29 mouse cellular contexts compared by ENCODE assay signal in the genomic region with DNA sequence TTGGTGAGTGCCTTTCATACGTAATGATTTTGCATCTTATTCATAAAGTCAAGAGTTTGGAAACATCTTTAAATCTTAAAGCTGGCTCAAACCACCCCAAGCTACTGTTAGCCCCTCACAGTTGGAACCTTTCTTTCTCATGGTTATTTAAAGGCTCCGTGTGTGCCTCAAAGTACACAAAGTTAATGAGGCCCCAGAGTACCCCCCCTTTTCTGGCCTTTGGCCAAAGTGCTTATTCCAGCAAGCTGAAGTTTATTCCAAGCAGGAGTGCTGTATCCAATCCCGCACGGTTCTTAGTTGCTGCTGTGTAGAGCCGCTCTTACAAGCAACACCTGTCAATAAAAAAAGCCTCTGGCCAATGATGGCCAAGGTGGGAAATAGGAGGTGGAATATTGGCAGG. TPM values are rescaled to one million over a fixed set of nuclear protein-coding genes. Genes with fewer than 3 reads are reported as not detected.
A peak's percentile ranks its signal among the peaks of the same experiment; 100 is the strongest.
DNase-seq lines count a peak whose midpoint lies in the region; ATAC-seq and TF ChIP-seq lines count a peak whose summit lies in the region.
"Had no signal": no experiment of that assay in that cellular context is flagged by ENCODE, and none has a peak within 500 bp of the region (broad histone marks: within the 10 kb centered on the region; RNA-seq: fewer than 3 reads in every experiment).

No protein-coding gene starts in this region.

- no peaks in the 10 kb centered on the region for H3K36me3 ChIP-seq in forebrain, embryonic 14.5 days (ENCODE audit: control insufficient read depth, insufficient read depth, low read length)
- no peaks in the 10 kb centered on the region for H3K36me3 ChIP-seq in forebrain, embryonic 11.5 days (ENCODE audit: control insufficient read depth, insufficient read depth, low read length)
- H3K36me3 ChIP-seq in lung, embryonic 14.5 days (ENCODE audit: insufficient read depth), result no peaks in the 10 kb centered on the region
- H3K36me3 ChIP-seq in kidney, embryonic 15.5 days, result no peaks in the 10 kb centered on the region
- H3K36me3 ChIP-seq: embryonic facial prominence, embryonic 12.5 days; forebrain, embryonic 10.5 days; heart, embryonic 13.5 days; limb, embryonic 13.5 days; midbrain, embryonic 15.5 days had no signal

- 21% methylated on average over 5 of the region's 5 CpGs for WGBS in forebrain, embryonic 14.5 days
- 71% methylated on average over 5 of the region's 5 CpGs for WGBS in forebrain, embryonic 11.5 days
- 41% methylated on average over 5 of the region's 5 CpGs for WGBS in lung, embryonic 14.5 days
- 59% methylated on average over 5 of the region's 5 CpGs for WGBS in kidney, embryonic 15.5 days

- H3K9me3 ChIP-seq in forebrain, embryonic 14.5 days (replicated peaks; ENCODE audit: control insufficient read depth, low read length), result no peaks in the 10 kb centered on the region
- no peaks in the 10 kb centered on the region for H3K9me3 ChIP-seq in forebrain, embryonic 11.5 days (ENCODE audit: control insufficient read depth, low read length)
- H3K9me3 ChIP-seq in lung, embryonic 14.5 days (ENCODE audit: low read depth, low read length), result no peaks in the 10 kb centered on the region
- H3K9me3 ChIP-seq in kidney, embryonic 15.5 days (replicated peaks), result no peaks in the 10 kb centered on the region
- H3K9me3 ChIP-seq: embryonic facial prominence, embryonic 12.5 days; heart, embryonic 13.5 days; limb, embryonic 13.5 days; midbrain, embryonic 15.5 days had no signal

- 0 out of 2 replicates have a peak overlapping the region, but pooled peaks have one; percentile 1 for H3K9ac ChIP-seq in forebrain, embryonic 14.5 days (ENCODE audit: low read length)
- no peak overlapping the region for H3K9ac ChIP-seq in forebrain, embryonic 11.5 days (ENCODE audit: low read length)
- no peak overlapping the region for H3K9ac ChIP-seq in lung, embryonic 14.5 days
- H3K9ac ChIP-seq in kidney, embryonic 15.5 days, result no peak overlapping the region
- H3K9ac ChIP-seq: embryonic facial prominence, embryonic 12.5 days; forebrain, postnatal 0 days; heart, embryonic 13.5 days; hindbrain, embryonic 14.5 days; limb, embryonic 13.5 days; midbrain, embryonic 15.5 days had no signal

- no peaks in the 10 kb centered on the region for H3K4me1 ChIP-seq in forebrain, embryonic 14.5 days (ENCODE audit: control insufficient read depth, insufficient read depth, low read length)
- H3K4me1 ChIP-seq in forebrain, embryonic 11.5 days (replicated peaks; ENCODE audit: control insufficient read depth, insufficient read depth, low read length), result no peaks in the 10 kb centered on the region
- H3K4me1 ChIP-seq in lung, embryonic 14.5 days (ENCODE audit: insufficient read depth), result no peaks in the 10 kb centered on the region
- H3K4me1 ChIP-seq in kidney, embryonic 15.5 days, result peaks cover 12% of the 10 kb centered on the region
- H3K4me1 ChIP-seq: embryonic facial prominence, embryonic 12.5 days had no signal

- no peaks in the 10 kb centered on the region for H3K27me3 ChIP-seq in forebrain, embryonic 14.5 days (replicated peaks; ENCODE audit: control insufficient read depth, insufficient read depth, low read length)
- no peaks in the 10 kb centered on the region for H3K27me3 ChIP-seq in forebrain, embryonic 11.5 days (ENCODE audit: control insufficient read depth, insufficient read depth, low read length)
- H3K27me3 ChIP-seq in lung, embryonic 14.5 days (ENCODE audit: insufficient read depth, low read length), result no peaks in the 10 kb centered on the region
- H3K27me3 ChIP-seq in kidney, embryonic 15.5 days, result no peaks in the 10 kb centered on the region; the same call in 1 of the 2 replicates
- H3K27me3 ChIP-seq: CH12.LX; embryonic facial prominence, embryonic 12.5 days; limb, embryonic 13.5 days; midbrain, embryonic 15.5 days had no signal

- TF ChIP-seq CTCF in lung, embryonic 14.5 days (IDR thresholded peaks at IDR 0.05; ENCODE audit: low read depth), result no peak

- no peak overlapping the region for H3K4me2 ChIP-seq in forebrain, embryonic 14.5 days (ENCODE audit: low read length)
- no peak overlapping the region for H3K4me2 ChIP-seq in forebrain, embryonic 11.5 days (ENCODE audit: low read depth, low read length, severe bottlenecking)
- no peak overlapping the region for H3K4me2 ChIP-seq in lung, embryonic 14.5 days
- no peak overlapping the region for H3K4me2 ChIP-seq in kidney, embryonic 15.5 days
- H3K4me2 ChIP-seq: embryonic facial prominence, embryonic 12.5 days; heart, embryonic 13.5 days; hindbrain, embryonic 14.5 days; limb, embryonic 13.5 days; liver, embryonic 11.5 days; midbrain, embryonic 15.5 days had no signal

- no peak overlapping the region for H3K4me3 ChIP-seq in forebrain, embryonic 14.5 days (ENCODE audit: low read depth, low read length)
- no peak overlapping the region for H3K4me3 ChIP-seq in forebrain, embryonic 11.5 days (ENCODE audit: low read depth, low read length)
- H3K4me3 ChIP-seq in lung, embryonic 14.5 days (ENCODE audit: low read depth, low read length), result no peak overlapping the region
- H3K4me3 ChIP-seq in kidney, embryonic 15.5 days (replicated peaks), result no peak overlapping the region
- H3K4me3 ChIP-seq: embryonic facial prominence, embryonic 12.5 days; forebrain, embryonic 10.5 days; heart, embryonic 13.5 days; limb, embryonic 13.5 days; midbrain, embryonic 15.5 days had no signal

- peak; percentile 58 for DNase-seq in forebrain, embryonic 14.5 days (ENCODE audit: low spot score)
- DNase-seq in forebrain, embryonic 11.5 days (ENCODE audit: low spot score), result no peak
- DNase-seq in lung, embryonic 14.5 days, result peak; percentile 63
- no peak for DNase-seq in lung, postnatal 25 days (ENCODE audit: low spot score)
- peak; percentile 56 to 71 for DNase-seq in kidney, postnatal 4 days
- DNase-seq in thymus, postnatal 14 days, result no peak
- no peak for DNase-seq in frontal cortex, adult 2 months (ENCODE audit: extremely low spot score in 1 of 2, low spot score in 1 of 2)
- DNase-seq: adrenal gland, adult 2 months; cerebellum, adult 9-10 months; cerebellum, postnatal 36 days; forebrain, postnatal 0 days; gastrocnemius, postnatal 10 days; right cerebral cortex, adult 18-20 months; spleen, adult 18-20 months; thymus, adult 18-20 months; thymus, postnatal 36 days had no signal

- H3K27ac ChIP-seq in forebrain, embryonic 14.5 days (ENCODE audit: low read depth, low read length), result no peak overlapping the region
- no peak overlapping the region for H3K27ac ChIP-seq in forebrain, embryonic 11.5 days (ENCODE audit: low read depth, low read length)
- H3K27ac ChIP-seq in lung, embryonic 14.5 days (ENCODE audit: low read depth), result no peak overlapping the region
- H3K27ac ChIP-seq in kidney, embryonic 15.5 days, result 0 out of 2 replicates have a peak overlapping the region, but pooled peaks have one; percentile 14
- H3K27ac ChIP-seq: embryonic facial prominence, embryonic 12.5 days; forebrain, embryonic 10.5 days; heart, embryonic 13.5 days; hindbrain, embryonic 14.5 days; limb, embryonic 13.5 days; midbrain, embryonic 15.5 days; stomach, postnatal 0 days had no signal

- no peak for ATAC-seq in forebrain, embryonic 14.5 days
- ATAC-seq in forebrain, embryonic 11.5 days (replicated peaks; ENCODE audit: low FRiP score), result no peak
- ATAC-seq in lung, embryonic 14.5 days (ENCODE audit: insufficient read depth), result no peak
- ATAC-seq in kidney, embryonic 15.5 days (replicated peaks; ENCODE audit: low FRiP score), result no peak
- ATAC-seq: activated CD4-positive, CD25-positive, alpha-beta regulatory T cell, adult 4 months; forebrain, postnatal 0 days; midbrain, embryonic 15.5 days had no signal

RNA-seq across cellular contexts. Expression of gene H2-Oa, which starts 7.4 kb away (rescaled TPM):
- 0.22 TPM in 1 of 2 replicates, not detected in the other for polyA plus RNA-seq in forebrain, embryonic 14.5 days (2014; fragmentation: Nextera tagmentation; extraction: Ambion mirVana)
- 0.17 and 0.25 TPM in 2 replicates for polyA plus RNA-seq in forebrain, embryonic 11.5 days (2014; fragmentation: Nextera tagmentation; extraction: Ambion mirVana)
- polyA plus RNA-seq in lung, embryonic 14.5 days (2014; fragmentation: Nextera tagmentation; extraction: Ambion mirVana), result 0.26 TPM in 1 of 2 replicates, not detected in the other
- polyA plus RNA-seq in kidney, embryonic 15.5 days (2015; fragmentation: Nextera tagmentation; extraction: Ambion mirVana), result 0.39 and 0.64 TPM in 2 replicates
- polyA plus RNA-seq in frontal cortex, adult 2 months (2012; rRNA removed), result 1.1 and 1.2 TPM in 2 replicates
- polyA plus RNA-seq: C2C12; forebrain, postnatal 0 days; midbrain, embryonic 15.5 days had no signal

RNA-seq across cellular contexts. Expression of gene H2-DMa, which starts 19.8 kb away (rescaled TPM):
- 11.0 and 11.6 TPM in 2 replicates for polyA plus RNA-seq in forebrain, embryonic 14.5 days (2014; fragmentation: Nextera tagmentation; extraction: Ambion mirVana)
- polyA plus RNA-seq in forebrain, embryonic 11.5 days (2014; fragmentation: Nextera tagmentation; extraction: Ambion mirVana), result 7.2 and 8.2 TPM in 2 replicates
- polyA plus RNA-seq in lung, embryonic 14.5 days (2014; fragmentation: Nextera tagmentation; extraction: Ambion mirVana), result 9.8 and 15.5 TPM in 2 replicates
- polyA plus RNA-seq in kidney, embryonic 15.5 days (2015; fragmentation: Nextera tagmentation; extraction: Ambion mirVana), result 14.8 and 15.9 TPM in 2 replicates
- polyA plus RNA-seq in frontal cortex, adult 2 months (2012; rRNA removed), result 26.3 and 26.8 TPM in 2 replicates

RNA-seq across cellular contexts. Expression of gene Brd2, which starts 22.9 kb away (rescaled TPM):
- 118 and 137 TPM in 2 replicates for polyA plus RNA-seq in forebrain, embryonic 14.5 days (2014; fragmentation: Nextera tagmentation; extraction: Ambion mirVana)
- polyA plus RNA-seq in forebrain, embryonic 11.5 days (2014; fragmentation: Nextera tagmentation; extraction: Ambion mirVana), result 152 and 163 TPM in 2 replicates
- 153 TPM in 2 replicates for polyA plus RNA-seq in lung, embryonic 14.5 days (2014; fragmentation: Nextera tagmentation; extraction: Ambion mirVana)
- 135 and 140 TPM in 2 replicates for polyA plus RNA-seq in kidney, embryonic 15.5 days (2015; fragmentation: Nextera tagmentation; extraction: Ambion mirVana)
- polyA plus RNA-seq in frontal cortex, adult 2 months (2012; rRNA removed), result 167 and 194 TPM in 2 replicates

RNA-seq across cellular contexts. Expression of gene H2-DMb2, which starts 43.6 kb away (rescaled TPM):
- polyA plus RNA-seq in forebrain, embryonic 14.5 days (2014; fragmentation: Nextera tagmentation; extraction: Ambion mirVana), result 0.18 and 0.36 TPM in 2 replicates
- polyA plus RNA-seq in forebrain, embryonic 11.5 days (2014; fragmentation: Nextera tagmentation; extraction: Ambion mirVana), result 0.15 TPM in 1 of 2 replicates, not detected in the other
- polyA plus RNA-seq in lung, embryonic 14.5 days (2014; fragmentation: Nextera tagmentation; extraction: Ambion mirVana), result 0.91 and 1.1 TPM in 2 replicates
- polyA plus RNA-seq in kidney, embryonic 15.5 days (2015; fragmentation: Nextera tagmentation; extraction: Ambion mirVana), result 22.6 and 25.3 TPM in 2 replicates
- polyA plus RNA-seq in frontal cortex, adult 2 months (2012; rRNA removed), result 0.99 and 1.1 TPM in 2 replicates
- polyA plus RNA-seq: C2C12; hindbrain, embryonic 14.5 days; neural tube, embryonic 11.5 days had no signal

RNA-seq across cellular contexts. Expression of gene H2-DMb1, which starts 53.3 kb away (rescaled TPM):
- polyA plus RNA-seq in forebrain, embryonic 14.5 days (2014; fragmentation: Nextera tagmentation; extraction: Ambion mirVana), result 0.66 and 1.2 TPM in 2 replicates
- 0.15 and 0.87 TPM in 2 replicates for polyA plus RNA-seq in forebrain, embryonic 11.5 days (2014; fragmentation: Nextera tagmentation; extraction: Ambion mirVana)
- 1.1 TPM in 2 replicates for polyA plus RNA-seq in lung, embryonic 14.5 days (2014; fragmentation: Nextera tagmentation; extraction: Ambion mirVana)
- 4.9 and 6.0 TPM in 2 replicates for polyA plus RNA-seq in kidney, embryonic 15.5 days (2015; fragmentation: Nextera tagmentation; extraction: Ambion mirVana)
- polyA plus RNA-seq in frontal cortex, adult 2 months (2012; rRNA removed), result 3.1 and 3.5 TPM in 2 replicates
- polyA plus RNA-seq: C2C12; neural tube, embryonic 11.5 days had no signal

Comparison
In these comparisons a context has a peak if more than half of its experiments do, and no peak if none do; other contexts are left out.
1. DNase-seq: peak in forebrain, embryonic 14.5 days (single experiment), lung, embryonic 14.5 days (single experiment) and kidney, postnatal 4 days (2 of 2); none in forebrain, embryonic 11.5 days (single experiment), lung, postnatal 25 days (single experiment), thymus, postnatal 14 days (single experiment) and frontal cortex, adult 2 months (0 of 2).